Mouse (Mus musculus) ZHBTc4 (cell line): ENCODE data around the gene Thap8.

ENCODE experiments used
- DNase-seq: peaks from one replicate; pipeline ENCODE4 v3.0.0-alpha.2; 2011; ENCODE audit warnings: low read depth, low spot score

Thap8 gene

GRCm38 (mm10) chr7:30315559-30316529 lies 36.0 kb downstream of the Thap8 start:
- no peak for DNase-seq

- DNase-seq = no peak
Measured at GRCm38 (mm10) chr7:30318142-30318541, 38.2 kb downstream of the Thap8 start.

DNA sequence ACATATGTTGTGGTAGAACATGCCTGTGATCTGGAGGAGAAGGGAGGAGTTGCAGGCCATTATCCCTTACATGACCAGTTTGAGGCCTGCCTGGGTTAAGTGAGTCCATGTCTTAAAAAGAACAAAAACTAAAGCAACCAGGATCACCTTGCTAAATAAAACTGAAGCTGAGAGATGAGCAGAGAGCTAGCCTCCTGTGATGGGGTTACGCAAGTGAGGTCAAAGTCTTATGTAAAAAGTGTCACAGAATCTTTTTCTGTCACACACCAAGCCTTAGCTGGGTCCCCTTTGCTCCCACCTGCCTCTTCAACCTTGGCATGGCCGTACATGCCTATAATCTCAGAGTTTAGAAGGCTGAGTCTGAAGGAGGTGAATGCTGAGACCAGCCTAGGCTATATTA lies 41.1 kb downstream of the Thap8 start:
- no peak for DNase-seq

DNA sequence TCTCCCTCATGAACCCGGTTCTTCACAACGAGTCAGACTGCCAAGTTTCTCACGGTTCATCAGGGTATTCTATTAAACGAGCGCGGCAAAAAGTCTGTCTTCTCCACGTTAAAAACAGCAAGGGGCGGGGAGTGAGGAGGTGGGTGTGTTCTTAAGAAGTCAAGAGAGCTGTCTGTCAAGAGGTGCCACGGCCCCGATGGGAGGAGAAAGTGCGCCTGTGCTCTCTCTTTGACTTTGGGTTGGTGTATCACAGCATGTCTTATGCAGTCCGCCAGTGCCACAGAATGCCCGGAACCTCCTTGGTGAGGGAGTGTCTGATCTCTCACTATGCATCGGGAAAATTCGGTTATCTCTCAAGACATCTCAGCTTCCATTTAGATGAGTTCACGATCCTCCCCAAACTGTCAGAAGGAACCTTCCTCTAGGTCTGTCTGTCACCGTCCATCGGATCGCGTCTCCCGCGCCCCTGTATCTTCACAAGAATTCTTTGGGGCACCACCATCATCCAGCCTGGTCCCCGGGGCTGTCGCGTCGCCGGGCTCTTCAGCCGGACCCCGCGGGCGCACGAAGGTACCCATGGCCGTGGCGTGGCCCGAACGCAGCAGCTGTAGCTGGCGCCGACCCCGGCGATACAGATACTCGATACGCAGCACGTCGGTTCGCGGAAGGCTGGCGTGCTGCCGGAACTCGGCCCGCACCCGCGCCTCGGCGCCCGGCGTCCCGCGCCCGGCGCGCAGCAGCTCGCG lies 41.8 kb downstream of the Thap8 start, which contains the start of gene E130208F15Rik:
TSS of gene E130208F15Rik (plus strand) at position 202 of the 746 bp plus-strand sequence.
- DNase-seq = peak; percentile 90

- peak; percentile 98 for DNase-seq
Measured at GRCm38 (mm10) chr7:30322285-30322667, 42.4 kb downstream of the Thap8 start.

GRCm38 (mm10) chr7:30322865-30323264 lies 43.0 kb downstream of the Thap8 start:
- DNase-seq = peak; percentile 32

DNA sequence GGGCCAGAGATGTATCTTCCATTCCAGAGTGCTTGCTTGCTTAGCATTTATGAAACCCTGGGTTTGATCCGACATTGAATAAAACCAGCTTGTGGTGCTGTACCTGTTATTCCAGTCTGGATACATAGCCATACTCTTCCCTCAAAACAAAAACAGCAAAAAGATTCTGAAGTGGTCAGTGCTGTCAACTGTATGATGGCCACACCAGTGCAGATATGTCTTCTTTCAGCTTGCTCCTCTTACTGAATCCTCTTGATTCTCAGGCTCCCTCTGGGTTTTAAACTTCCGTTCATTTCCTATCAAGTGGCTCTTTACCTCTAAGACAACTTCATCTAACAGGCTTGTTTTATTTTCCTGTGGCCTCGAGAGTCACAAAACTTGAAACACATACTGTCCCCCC lies 43.9 kb downstream of the Thap8 start, which contains the start of gene Sdhaf1:
TSS of gene Sdhaf1 (minus strand) at position 101 of the 400 bp plus-strand sequence.
- DNase-seq = no peak

- no peak for DNase-seq
Measured at GRCm38 (mm10) chr7:30324300-30324944, 44.5 kb downstream of the Thap8 start.

GRCm38 (mm10) chr7:30325364-30325763 lies 45.5 kb downstream of the Thap8 start:
- DNase-seq = peak; percentile 88

- DNase-seq = no peak
Measured at GRCm38 (mm10) chr7:30326427-30326826, 46.5 kb downstream of the Thap8 start.

DNA sequence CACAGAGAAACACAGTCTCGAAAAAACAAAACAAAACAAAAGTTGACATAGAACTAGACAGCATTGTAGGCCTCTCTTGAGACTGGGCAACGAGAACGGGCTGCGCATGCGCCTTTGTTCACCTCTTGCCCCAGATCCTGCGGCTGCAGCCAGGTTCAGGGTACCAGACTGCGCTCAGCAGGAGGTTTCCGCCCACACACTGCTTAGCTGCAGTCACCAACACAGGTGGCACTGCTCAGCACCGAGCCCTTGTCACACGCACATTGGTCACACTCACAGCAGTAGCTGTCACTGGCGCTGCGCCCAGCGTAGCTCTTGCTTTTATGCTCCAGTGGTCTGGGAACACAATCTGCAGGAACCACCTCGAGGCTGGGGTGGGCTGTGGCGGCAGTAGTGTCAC lies 47.2 kb downstream of the Thap8 start:
- DNase-seq = no peak

DNA sequence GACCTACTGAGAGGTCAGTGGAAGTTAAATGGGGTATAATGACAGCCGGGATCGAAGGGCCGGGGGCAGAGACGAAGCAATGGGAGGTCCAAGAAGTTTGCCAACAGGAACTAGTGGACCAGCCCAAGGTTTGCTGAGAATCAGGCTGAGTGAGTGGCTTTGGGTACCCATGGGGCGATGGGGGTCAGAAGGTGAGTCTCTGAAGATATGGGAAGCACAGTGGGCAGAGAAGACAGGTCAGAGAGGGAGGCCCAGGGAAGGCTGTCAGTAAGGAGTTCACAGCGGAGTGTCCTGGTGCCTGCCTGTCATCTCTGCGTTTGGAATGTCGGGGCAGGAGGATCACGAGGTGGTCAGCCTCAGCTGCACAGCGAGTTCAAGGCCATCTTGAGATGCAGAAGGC lies 48.5 kb downstream of the Thap8 start:
- DNase-seq = no peak

DNA sequence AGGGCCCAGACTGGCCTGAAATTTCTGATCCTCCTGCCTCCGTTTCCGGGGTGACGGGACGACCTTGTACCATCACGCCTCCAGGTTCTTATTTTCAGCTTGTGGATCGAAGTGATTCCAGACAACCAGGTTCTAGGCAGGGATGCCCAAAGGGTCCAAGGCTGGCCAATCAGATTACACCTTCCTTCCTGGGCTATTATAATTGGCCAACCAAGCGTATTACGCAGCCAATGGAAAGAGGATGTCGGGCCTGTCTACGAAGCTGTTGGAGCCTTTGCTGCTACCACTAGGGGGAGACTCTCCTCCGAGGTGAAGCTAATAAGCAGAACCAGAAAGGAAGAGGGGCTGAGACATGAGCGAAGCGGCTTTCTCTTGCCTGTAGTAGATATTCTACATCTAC lies 52.0 kb downstream of the Thap8 start:
- DNase-seq = peak; percentile 97

GRCm38 (mm10) chr7:30332622-30333259 lies 52.8 kb downstream of the Thap8 start:
- DNase-seq = no peak

DNA sequence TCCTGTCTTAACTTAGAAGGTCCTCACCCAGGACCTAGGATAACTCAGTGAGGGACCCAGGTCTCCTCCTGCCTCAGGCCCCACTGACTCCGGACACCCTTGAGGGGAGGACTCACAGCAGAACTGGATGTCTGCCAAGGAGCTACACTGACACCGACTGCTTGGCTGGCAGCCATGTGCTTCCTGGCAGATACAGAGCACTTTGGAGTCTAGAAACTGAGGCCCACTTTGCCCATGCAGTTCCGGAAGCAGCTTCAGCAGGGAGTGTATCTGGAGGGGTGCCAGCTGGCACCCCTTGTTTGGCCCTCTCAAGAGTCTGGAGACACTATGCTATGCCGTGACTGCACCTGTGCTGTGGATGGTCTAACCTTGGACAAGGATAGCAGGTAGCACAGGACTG lies 53.5 kb downstream of the Thap8 start:
- DNase-seq = no peak

- no peak for DNase-seq
Measured at GRCm38 (mm10) chr7:30334563-30334962, 54.7 kb downstream of the Thap8 start.

GRCm38 (mm10) chr7:30335688-30336087 lies 55.8 kb downstream of the Thap8 start:
- no peak for DNase-seq

GRCm38 (mm10) chr7:30336384-30336783 lies 56.5 kb downstream of the Thap8 start:
- peak; percentile 93 for DNase-seq

- DNase-seq = no peak
Measured at GRCm38 (mm10) chr7:30339432-30340109, 59.7 kb downstream of the Thap8 start.
